Mouse (Mus musculus): ENCODE data around the gene Arpc3.

DNA sequence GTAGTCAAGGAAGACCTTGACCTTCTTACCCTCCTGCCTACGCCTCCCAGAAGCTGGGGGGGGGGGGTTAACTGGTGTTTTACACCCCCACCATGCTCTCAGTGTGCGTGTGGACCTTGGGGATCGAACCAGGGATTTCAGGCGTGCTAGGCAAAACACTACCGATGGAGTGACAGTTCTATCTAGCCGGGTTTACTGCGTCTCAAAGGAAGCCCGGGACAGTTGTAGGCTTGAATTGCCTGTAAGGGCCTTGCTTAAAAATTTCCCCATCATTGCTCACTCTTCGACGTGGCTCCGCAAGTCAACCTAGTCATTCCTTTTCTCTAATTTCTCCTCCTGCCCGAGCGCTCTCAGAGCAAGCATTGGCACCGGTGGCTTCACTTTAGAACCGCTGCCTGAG is 31.4 kb downstream of the Arpc3 start:
- TF ChIP-seq POLR2A (IDR thresholded peaks at IDR 0.05; ENCODE audit: borderline replicate concordance, control insufficient read depth, low read depth, low read length), result no peak
- TF ChIP-seq CTCF (IDR thresholded peaks at IDR 0.05; ENCODE audit: control insufficient read depth, insufficient read depth, low read length), result no peak

All from bone marrow, adult 2 months (tissue).